Mouse (Mus musculus): ENCODE data around the gene Gnptg.

Gene Gnptg

DNA sequence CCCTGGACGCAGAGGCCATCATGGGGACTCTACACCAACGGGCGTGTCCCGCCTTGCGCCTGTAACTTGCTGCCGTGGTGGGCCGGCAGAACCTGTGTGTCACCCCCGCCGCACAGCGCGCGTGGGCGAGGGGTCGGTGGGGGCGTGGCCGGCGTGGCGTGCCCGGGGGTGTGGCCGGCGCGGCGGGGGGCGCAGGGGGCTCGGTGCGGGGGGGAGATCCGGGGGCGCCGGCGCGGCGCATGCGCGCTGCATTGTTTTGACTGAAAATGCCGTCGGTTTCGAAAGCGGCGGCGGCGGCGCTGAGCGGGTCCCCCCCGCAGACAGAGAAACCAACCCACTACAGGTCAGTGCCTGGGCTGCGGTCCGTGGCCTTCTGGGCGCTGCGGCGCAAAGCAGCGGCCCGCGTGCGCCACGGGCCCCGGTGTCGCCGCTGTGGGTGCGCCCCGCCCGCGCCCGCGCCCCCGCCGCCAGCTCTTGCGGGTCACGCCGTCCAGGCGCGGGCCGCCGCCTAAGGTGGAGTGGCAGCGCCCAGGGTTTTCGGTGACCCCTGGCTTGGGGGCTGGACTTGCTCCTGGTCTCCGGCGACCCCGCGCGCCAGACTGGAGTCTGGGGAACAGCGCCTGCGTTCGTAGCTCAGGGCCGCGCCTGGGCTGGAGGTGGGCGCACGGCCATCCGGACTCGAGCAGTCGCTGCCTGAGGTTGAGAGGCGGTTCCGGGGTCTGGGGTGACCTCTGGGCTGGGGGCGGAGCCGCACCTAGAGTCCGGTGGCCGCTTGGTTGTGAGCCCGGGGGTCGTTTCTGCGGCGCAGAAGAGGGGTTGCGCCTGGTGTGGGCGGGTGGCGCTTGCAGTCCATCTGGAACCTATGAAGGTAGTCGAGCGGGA lies 51.5 kb downstream of the Gnptg start, which contains the start of gene Unkl:
Gene Unkl (plus strand): TSS at position 248 of the 882 bp plus-strand sequence.
- DNase-seq (ENCODE audit: low spot score): peak; percentile 73

DNA sequence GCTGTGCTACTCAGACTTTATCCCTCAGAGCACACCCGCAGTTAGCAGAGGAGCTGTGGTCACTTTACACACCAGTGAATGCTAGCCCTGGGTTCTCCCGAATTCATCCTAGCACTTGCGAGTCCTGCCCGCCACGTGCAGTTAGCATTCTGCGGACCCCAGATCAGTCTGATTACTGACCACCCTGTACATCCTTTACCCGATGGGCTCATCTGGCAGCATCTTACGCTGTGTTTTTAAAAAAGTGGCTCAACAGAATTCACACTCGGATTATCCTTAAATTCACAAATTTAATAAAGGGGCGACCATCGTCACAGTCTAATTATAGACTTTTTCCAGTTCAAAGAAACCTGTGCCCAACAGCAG lies 52.2 kb downstream of the Gnptg start:
- peak; percentile 32 for DNase-seq (ENCODE audit: low spot score)

DNA sequence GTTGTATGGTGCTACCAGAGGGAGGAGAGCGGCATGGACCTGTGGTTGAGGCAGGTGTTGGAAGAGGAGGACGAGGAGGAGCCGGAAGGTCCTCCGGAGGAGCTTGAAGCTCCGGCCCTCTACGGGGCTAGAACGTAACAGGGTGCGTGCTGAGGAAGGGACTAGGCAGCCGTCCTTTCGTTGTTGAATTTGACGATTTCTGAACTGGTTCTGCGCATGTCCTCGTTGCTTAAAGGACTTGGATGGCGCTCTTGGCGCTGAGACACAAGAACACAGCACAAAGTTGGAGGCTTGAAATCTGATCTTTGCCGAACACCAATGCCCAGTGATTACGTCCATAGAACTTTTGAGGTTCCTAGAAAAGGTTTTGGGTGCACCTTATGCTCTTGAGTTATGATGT lies 55.0 kb downstream of the Gnptg start:
- no peak for DNase-seq (ENCODE audit: low spot score)

DNA sequence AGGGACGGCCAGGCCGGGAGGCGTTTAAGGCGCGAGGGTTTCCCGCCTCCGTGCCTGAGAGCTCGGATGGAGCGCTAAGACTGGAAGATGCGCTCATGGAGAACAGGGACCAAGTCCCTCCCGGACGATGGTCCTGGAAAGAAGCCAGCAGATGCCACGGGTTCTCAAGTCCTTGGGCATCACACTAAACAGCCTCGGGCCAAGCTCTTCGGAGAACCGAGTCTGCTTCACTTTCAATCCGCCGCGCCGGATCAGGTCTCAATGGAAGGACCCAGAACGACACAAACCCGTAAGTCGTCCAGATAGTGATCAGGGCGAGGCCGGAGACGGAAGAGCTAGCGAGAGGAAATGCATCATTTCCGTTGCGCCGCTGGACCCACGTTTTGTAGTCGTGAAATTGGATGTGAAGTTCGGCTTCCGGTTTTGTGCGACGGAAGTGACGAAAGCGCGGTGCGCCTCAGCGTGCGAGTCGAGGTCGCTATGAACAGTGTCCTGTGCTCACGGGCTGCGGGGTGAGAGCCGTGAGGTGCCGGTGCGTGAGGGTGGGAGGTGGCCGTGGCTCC lies 55.7 kb downstream of the Gnptg start, which contains the start of gene BC003965:
Gene BC003965 (plus strand): TSS at position 426 of the 563 bp plus-strand sequence.
- DNase-seq (ENCODE audit: low spot score): peak; percentile 100

All from embryo, embryonic 10 days (tissue).